Mouse (Mus musculus): ENCODE measurements around the gene Cpz. TPM values are rescaled to one million over a fixed set of nuclear protein-coding genes. Genes with fewer than 3 reads are reported as not detected.

Cpz gene
- not detected in 2 replicates for polyA plus RNA-seq (2012; ENCODE audit: low replicate concordance)

GRCm38 (mm10) chr5:35525469-35526123 lies at the start of gene Cpz:
TSS of gene Cpz (minus strand) at chr5:35525698.

GRCm38 (mm10) chr5:35574653-35575599 lies 49.4 kb upstream of the Cpz start, which contains the start of gene Trmt44:
TSS of gene Trmt44 (minus strand) at chr5:35575070.

Other genes with a start within 250 kb of the Cpz start
- gene Adra2c, start 247.4 kb downstream of the Cpz start, polyA plus RNA-seq (2012; ENCODE audit: low replicate concordance), result 0.07 TPM in 1 of 2 replicates, not detected in the other
- gene Hmx1, start 136.6 kb downstream of the Cpz start, polyA plus RNA-seq (2012; ENCODE audit: low replicate concordance), result not detected in 2 replicates
- 3.5 and 4.8 TPM in 2 replicates for gene Trmt44, start 49.4 kb upstream of the Cpz start, polyA plus RNA-seq (2012; ENCODE audit: low replicate concordance)
- 5.3 and 8.5 TPM in 2 replicates for gene Acox3, start 57.3 kb upstream of the Cpz start, polyA plus RNA-seq (2012; ENCODE audit: low replicate concordance)
- 0.08 and 1.1 TPM in 2 replicates for gene Htra3, start 154.1 kb upstream of the Cpz start, polyA plus RNA-seq (2012; ENCODE audit: low replicate concordance)
- 1.6 and 2.5 TPM in 2 replicates for gene Sh3tc1, start 214.3 kb upstream of the Cpz start, polyA plus RNA-seq (2012; ENCODE audit: low replicate concordance)
- 0.33 and 0.90 TPM in 2 replicates for gene Ablim2, start 232.2 kb upstream of the Cpz start, polyA plus RNA-seq (2012; ENCODE audit: low replicate concordance)